Mouse (Mus musculus) cerebellum, postnatal 14 days (tissue): ENCODE measurements around the gene Gm21987.
"Not testable (repeated sequence)": the region's sequence is repeated elsewhere in the genome, so short reads cannot be mapped to it uniquely, and the experiment has no call there.

Experiments used
- DNase-seq, 2 experiments: peaks; one replicate each; pipeline ENCODE4 v3.0.0; 2021; ENCODE audit warnings: mixed read lengths in 2 of 2

Gm21987 gene

DNA sequence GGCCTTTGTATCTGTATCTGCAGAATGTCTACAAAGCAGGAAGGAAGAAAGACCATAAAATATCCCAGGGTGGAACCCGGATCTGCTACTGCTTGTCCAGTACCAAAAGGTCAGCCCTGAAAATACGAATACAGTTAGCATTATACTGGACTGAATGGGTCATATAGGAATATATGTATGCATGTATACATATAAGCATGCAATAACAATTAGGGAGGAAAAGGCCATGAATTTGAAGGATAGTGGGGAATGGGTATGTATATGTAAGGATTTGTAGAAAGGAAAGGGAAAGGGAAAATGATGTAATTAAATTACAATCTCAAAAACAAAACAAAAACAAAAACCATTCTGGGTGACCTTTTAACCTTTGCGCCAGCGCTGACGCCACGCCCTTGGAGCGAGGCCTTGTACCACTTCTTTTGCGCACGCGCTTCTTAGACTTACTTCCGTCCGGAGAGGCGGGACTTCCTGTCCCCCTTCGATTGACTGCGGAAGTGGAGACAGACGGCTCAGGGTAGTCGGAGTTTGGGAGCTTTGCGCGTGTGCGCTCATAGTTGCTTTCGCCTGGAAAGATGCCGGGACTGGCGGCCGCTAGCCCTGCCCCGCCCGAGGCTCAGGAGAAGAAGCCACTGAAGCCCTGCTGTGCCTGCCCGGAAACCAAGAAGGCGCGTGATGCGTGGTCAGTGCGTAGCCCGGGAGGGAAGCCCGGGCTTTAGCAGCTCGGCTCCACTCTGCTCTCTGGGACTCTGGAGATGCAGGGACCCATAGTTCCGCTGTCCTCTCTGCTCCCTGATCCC, at the start of gene Gm21987, which contains the start of gene Cox17:
Gene Gm21987, plus strand, starts transcription at position 512 of the 797 bp plus-strand sequence.
Gene Cox17, plus strand, starts transcription at position 463 of the 797 bp plus-strand sequence.
- DNase-seq: peak; percentile 95

DNA sequence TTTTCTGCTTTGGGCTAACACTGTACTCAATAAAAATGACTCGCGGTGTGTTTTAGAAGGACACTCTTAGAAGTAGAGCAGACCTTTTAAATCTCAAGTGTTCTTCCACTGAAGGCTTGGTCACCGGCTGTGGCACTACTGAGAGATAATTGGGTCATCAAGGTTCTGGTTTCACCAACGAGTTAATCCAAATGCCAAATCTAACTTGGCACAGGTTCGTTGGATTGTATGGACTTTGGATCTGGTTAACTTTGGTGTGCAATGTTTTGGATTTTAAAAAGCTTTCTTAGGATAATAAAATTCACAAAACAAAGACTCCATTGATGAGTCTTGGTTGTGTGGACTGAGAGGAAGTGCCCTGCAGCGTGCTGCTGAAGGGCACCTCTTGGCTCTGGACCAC, 48.4 kb upstream of the Gm21987 start:
- DNase-seq: no peak

DNA sequence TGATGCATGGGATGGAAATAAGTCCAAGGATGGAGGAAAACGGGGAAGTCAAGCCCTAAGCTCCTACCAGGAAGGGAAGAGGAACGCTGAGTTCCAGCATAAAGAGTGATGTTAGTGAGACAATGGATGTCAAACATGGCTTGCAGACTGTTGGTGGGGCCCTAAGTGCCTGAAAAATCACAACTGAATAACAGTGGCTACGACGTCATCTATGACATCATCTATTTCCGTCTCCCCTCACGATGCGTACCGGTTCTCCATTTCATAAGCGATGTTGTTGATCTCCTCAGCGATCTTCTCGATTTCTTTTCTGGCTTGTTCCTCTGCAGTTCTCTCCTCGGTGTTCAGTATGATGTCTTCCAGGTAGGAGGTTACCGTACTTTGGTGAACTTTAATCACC, 44.5 kb upstream of the Gm21987 start:
- DNase-seq: no peak

DNA sequence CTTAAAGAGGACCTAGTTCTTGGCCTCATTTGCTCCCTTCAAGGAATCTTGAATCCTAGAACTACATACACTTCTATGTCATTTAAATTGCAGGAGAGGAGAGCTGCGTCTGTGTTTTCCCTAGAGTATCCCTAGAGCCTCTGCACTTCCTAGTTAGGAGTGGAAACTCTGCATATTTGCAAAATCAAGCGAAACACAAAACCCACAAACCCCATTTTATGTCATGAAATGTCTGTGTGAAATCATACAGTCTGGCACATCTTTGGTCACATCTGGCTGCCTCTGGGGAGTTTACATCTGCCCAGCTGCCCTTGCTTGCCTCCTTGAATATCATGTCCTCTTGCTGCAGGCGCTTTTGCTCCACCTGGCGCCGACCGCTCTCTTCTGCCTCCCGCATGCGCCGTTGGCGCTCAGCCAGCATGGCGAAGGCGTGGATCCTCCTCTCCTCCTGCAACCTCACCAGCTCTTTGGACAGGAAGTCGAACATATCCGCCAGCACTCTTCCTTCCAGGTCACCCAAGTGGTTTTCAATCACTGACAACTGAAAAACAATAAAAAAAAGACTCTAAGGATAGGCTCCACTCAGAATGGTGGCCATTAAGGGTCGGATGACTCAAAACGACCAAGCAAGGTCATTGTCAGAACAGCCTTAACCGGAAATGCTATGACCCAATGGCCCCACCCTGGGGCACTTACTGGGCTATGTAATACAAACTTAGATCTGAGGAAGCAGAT, 42.2 kb upstream of the Gm21987 start:
- peak; percentile 43 for DNase-seq

DNA sequence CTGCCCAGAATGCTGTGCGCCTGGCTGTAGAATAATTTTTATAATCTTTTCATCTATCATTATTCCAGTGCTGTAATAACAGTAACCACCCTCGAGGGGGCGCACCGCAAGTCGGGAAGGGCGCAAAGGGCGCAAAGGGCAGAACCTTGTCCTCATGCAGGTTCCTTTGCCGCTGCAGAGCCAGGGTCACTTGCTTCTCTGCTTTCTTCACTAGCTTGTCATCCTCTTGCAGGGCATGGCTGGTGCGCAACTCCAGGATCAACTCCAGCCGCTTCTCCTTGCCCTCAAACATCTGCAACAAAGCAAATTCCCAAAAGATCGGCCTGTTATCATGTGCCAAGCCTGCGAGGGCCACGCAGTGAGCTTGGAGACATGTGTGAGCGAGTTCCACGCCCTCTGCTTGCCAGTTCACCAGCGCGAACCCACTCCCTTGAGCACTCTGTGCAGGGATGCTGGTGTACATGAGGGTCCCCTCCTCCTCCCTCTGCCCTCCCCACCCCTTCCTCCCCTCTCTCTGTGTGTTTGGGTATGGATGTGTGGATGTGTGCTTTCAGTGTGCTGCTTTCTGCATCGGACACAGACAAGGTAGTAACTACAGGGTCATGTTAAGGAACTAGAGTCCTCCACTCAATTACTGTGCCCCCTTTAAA, 40.1 kb upstream of the Gm21987 start:
- peak in 1 of 2 experiments; percentile 34 for DNase-seq

DNA sequence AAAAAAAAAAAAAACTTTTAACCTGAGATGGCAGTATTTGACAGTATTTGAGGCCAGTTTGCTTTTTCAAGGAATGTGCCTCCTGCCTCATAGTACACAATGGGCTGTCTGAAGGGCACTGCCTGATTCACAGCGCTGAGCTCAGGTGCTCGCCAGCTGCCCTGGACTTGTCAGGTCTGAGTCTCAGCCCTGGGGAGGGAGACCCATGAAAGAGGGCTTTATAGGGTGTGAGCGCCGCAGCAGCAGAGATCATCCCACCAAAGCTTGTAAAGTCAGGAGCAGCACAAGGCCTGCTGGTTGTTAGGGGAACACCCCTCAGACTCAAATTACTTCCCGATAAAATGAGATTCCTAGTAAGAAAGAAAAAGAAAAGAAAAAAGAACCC, 39.6 kb upstream of the Gm21987 start:
- DNase-seq: no peak

DNA sequence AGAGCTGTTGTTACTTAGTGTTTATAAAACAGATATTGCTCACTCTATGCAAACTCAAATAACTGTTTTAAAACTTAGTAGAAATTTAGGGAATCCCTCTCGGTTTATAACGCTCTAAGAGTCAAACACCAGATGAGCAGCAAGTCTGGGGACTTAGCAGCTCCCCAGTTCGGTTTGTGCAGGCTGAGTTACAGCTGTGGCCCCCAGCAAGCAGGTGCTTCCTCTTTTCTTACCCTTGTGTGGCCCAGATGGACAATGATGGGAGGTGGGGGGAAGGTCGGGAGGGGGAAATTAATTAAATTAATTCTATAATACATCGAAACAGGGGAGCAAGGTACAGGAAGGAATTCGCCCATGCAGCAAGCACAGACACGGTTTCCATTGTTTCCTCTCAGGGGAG, 39.2 kb upstream of the Gm21987 start:
- DNase-seq: no peak

DNA sequence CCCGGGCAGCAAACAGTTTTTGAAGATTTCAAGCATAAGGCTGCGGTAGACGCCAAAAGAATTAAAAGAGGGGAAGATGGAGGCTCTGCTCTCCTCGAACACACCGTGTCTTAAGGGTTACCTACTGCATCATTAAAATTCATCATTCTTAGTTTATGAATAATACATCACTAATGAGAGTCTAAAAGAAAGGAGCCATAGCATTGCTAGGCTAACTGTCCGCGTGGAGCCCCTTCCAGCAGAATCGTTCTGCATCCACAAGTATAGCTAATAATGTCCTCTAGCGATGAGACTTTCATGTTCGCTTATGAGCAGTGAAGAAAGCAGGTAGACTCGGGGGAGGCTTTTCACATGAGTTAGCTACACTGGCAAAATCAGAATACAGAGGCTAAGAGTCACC, 38.6 kb upstream of the Gm21987 start:
- DNase-seq: no peak

DNA sequence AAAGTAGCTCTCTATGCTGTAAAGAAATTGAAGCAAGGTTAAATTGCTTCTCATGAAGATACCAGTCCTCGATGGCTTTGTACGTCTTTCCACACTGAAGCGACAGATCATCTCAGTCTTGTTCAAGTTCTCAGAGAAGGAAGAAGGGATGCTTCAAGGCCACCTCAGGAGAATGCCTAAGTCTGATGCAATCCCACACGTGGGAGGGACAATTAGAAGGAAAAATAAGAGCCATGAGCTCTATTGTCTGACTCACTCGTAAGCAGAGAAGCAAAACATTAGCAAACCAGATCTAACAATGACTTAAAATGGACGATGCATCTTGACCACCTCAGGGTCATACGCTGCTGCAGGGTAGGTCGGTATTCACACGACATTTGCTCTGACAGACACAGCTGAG, 28.3 kb upstream of the Gm21987 start:
- no peak for DNase-seq

DNA sequence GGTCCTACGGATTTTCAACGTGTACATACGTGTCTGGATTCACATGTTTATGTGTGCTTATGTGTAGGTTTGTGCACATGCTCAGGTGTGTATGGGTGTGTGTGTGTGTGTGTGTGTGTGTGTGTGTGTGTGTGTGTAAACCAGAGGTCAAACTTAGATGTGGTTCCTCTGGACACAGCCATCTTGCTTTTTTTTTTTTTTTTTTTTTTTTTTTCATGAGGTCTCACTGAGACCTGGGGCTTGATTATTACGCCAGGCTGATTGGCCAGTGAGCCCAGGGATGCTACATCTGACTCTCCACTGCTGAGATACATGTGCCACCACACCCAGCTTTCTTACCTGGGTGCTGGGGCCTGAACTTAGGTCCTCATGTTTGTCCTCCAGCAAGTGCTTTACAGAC, 27.8 kb upstream of the Gm21987 start:
- no peak for DNase-seq

DNA sequence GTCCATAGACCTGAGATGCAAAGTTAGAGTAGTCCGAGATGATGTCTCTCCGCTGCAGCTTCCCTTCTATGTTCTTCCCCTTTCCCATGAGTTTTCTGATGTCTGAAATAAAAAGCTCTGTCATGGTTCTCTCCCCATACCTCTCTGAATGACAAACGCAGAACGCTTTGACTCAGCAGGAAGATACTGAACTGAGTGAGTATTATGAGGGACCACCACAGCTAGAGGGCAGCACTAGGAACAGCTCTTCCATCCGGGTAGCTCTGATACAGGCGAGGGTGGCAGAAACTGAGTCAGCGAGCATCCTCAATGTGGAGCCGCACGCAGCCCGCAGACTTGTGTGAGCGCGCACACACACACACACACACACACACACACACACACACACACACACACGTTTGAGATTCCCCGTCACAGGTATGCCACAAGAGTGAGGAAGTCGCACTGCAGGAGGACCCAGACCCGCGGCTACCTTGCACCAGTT, 25.3 kb upstream of the Gm21987 start:
- peak; percentile 78 to 83 for DNase-seq

DNA sequence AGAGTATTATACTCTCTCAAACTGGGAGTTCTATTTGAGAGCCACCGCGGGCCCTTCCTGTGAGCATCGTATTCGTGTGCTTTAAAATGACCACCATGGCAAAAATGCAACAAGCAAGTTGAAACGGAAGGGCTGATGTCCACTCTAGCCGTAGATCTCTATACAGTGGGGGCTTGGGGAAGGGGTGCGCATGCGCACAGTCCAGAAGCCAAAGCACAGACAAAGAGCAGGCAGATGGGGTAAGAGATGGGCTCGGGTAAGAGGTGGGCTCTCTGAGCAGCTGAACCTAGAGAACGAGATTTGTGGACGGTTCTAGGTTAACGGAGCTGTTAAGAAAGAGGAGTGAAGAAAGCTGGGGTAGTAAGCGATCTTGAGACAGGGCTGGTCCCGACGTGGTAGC, 22.5 kb upstream of the Gm21987 start:
- no peak for DNase-seq

DNA sequence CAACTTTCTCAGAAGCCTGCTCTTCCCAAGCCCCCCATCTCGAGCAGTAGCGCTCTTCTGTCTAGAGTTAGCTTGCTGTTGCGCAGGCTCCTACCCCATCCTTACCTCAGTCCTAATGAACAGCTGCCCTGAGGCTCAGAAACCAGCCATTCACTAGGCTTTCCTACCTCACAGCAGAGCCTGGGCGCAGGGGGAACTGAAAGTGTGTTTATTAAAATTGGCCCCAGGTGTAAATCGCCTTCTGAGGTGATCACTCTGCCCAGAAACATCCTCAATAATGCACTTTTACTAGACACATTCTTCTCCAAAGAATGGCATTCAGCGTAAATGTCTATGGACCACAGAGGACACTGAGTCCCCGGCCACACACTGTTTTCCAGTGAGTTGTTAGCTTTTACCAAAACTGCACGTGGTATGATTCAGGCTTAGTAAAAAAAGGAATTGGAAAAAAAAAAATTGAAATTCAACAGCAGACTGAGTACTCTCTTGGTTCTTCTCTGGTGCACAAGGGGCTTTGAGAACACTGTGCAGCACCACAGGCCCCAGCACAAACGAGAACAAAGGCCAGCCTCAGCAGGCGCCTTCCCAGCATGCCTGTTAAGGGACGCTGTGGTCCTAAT, 20.0 kb upstream of the Gm21987 start:
- DNase-seq: no peak

DNA sequence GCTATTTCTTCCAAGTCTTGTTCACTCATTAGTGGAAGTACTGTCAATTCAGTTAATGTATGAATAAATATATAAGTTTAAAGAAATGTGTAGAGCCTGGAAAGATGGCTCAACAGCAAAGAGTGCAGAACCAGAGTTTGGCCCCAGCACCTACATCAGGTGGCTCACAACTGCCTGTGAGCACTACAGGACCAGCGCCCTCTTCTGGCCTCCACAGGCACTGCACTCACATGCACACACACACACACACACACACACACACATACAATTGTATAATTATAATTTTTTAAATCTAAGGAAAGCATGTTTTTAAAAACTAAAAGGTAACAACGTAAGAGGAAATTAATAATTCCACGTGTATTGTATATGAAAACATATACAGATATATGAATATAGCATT, 17.5 kb upstream of the Gm21987 start:
- peak in 1 of 2 experiments; percentile 9 for DNase-seq

DNA sequence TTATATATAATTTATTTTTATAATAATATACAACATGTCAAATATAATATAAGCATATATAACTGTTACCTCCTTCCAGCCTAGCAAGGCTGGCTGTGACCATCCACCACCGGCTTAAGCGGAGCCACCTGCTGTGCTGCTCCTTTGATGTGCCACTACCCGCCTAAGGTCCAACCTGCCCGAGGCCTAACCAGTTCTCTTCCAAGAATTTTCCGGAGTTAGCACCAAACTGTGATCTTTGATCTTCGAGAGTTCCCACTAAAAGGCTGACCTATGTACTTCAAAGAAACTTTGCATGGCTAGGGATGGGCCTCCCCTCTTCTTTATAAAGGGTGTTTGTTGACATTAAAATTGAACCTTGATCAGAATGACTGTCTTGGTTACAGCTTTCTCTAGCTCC, 12.4 kb upstream of the Gm21987 start:
- DNase-seq: no peak

DNA sequence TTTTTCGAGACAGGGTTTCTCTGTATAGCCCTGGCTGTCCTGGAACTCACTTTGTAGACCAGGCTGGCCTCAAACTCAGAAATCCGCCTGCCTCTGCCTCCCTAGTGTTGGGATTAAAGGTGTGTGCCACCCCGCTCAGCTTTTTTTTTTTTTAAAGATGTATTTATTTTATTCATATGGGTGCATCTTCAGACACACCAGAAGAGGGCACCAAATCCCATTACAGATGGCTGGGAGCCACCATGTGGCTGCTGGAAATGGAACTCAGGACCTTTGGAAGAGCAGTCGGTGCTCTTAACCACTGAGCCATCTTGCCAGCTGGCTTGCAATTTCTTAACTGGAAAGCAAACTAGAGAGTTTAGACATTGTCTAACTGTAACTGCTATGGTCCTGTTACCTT, 8.8 kb upstream of the Gm21987 start:
- not testable (repeated sequence) for DNase-seq

DNA sequence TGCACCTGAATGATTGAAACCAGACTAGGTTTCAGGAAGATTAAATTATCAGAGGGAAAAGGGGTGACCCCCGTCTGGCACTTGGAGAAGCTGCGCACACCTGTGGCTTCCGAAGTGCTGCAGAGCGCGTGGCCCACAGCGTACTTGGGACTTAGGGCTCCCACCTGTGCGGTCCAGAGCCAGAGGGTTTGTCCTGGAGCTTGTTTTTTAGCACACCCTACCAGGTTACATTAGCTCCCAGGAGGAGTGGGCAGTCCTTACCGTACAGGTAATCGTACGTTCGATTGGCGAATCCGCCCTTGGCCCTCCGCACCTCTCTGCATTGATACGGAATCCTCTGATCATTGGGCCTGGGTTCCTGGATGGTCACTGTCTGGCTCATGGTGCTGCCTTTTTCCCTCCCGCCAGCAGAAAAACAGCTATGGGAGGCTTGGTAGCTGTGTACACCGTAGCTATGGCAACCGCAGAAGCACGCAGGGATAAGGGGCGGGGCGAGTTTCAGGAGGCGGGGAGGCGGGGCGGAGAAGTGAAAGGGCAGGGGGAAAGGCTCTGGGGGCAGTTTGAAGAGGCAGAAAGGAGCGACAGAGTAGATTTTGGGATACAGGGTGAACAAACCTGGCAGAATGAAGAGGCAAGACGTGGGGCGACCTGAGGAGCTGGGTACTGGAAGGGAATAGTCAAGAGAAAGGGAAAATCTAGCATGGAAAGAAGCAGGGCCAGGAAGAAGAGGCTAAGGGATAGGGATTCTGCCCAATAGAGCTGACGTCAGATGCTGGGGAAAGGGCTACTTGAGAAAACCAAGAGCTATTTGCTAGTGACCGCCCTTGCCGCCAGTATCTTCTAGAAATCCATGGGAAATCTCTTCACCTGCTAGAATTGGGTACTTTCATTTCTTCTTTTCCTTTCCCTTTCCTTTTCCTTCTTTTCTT, 5.2 kb upstream of the Gm21987 start, which contains the start of gene Maats1:
Gene Maats1, minus strand, starts transcription at position 748 of the 929 bp plus-strand sequence.
- DNase-seq: peak; percentile 69 to 75

DNA sequence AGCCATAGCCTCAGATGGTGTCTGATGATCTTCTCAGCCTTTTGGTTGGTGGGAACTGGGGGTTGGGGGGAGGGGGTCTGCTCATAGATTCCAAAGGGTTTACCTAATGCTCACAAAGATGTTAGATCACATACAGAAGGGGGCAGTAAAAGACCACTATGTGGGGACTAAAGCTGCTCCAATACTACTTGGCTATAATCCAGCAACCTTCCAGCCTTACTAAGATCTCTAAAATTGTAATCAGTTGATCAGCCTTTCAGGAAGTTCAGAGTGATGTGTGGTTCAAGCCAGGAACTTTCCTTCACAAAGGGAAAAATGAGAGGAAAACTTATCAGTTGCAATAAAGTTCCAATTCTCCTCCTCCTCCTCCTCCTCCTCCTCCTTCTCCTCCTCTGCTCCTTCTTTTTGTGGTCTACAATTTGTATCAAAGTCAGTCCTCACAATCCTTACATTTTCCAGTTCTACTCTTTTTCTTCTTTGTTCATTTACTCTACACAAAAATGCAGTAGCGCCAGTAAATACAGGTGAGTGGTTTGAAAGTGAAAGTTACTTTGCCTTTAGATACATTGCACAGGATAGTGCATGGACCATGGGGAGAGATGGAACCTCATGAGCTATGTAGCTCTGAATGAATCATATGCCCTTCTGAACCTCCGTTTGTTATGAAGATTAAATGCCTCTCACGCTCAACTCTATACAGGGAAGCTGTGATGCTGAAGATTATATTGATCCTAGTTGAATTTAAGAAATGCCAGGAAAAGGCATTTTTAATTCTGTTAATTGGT, 1.7 kb upstream of the Gm21987 start:
- peak; percentile 45 to 56 for DNase-seq

DNA sequence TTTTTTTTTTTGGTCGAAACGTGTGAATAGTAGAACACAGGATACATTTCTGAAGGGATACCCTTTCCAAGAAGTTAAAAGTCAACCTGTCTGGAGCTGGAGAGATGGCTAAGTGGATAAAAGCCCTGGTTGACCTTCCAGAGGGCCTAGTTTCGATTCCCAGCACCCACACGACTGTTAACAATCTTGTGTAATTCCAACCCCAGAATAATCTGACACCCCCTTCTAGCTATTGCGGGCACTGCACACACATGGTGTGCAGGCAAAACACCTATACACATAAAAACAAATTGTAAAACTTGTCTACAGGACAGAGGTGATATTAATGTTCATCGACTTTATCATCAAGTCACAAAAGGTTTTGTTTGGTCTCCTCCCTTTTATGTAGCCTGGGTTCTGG, 748 bp downstream of the Gm21987 start:
- no peak for DNase-seq

DNA sequence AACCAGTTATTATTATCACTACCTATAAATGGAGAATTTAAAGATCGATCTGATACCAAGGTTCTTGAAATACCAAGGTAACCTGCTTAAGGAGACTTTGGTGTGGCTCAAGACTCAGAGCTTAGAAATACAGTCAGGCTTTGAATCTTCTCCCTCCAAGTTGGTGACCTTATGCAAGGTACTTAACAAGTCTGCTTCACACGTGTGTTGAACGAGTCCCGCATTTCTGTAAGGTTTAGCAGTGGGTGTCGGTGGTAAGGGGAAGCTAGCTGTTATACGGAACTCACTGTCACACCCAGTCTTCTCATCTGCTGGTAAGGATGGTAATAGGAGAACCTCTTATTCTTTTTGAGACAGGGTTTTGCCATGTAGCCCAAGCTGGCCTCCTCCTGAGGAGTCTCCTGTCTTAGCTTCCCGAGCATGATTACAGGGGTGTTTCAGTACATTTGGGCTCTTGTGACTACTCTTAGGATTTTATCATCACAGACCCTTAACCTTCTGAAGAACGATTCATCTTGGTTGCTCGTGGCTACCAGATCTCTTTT, 1.4 kb downstream of the Gm21987 start:
- no peak for DNase-seq

DNA sequence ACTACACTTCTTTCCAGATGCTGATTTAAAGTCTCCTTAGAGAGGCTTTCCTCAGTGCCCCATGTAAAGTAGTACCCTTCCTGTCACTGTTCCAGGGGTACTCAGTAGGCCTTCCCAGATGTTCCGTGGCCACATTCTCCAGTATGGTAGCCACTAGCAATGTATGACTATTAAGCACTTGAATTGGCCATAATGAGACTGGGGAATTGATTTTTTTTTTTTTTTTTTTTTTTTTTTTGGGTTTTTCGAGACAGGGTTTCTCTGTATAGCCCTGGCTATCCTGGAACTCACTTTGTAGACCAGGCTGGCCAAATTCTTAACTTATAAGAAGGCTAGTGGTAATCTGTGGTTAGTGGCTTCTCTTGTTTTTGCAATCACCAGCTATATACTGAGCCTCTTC, 3.0 kb downstream of the Gm21987 start:
- DNase-seq: no peak
